Mouse (Mus musculus): ENCODE data around the gene Rps27. TPM values are rescaled to one million over a fixed set of nuclear protein-coding genes. Genes with fewer than 3 reads are reported as not detected.

Gene Rps27
- polyA plus RNA-seq, 1 experiment from 2014 or later = 1,232 TPM

Other genes with a start within 250 kb of the Rps27 start
- 173 and 176 TPM in 2 replicates for gene Hax1, start 214.9 kb downstream of the Rps27 start, polyA plus RNA-seq (2014; fragmentation: Nextera tagmentation; extraction: Ambion mirVana)
- 207 and 227 TPM in 2 replicates for gene 4933434E20Rik, start 162.0 kb downstream of the Rps27 start, polyA plus RNA-seq (2014; fragmentation: Nextera tagmentation; extraction: Ambion mirVana)
- 209 and 218 TPM in 2 replicates for gene Ubap2l, start 161.0 kb downstream of the Rps27 start, polyA plus RNA-seq (2014; fragmentation: Nextera tagmentation; extraction: Ambion mirVana)
- gene Tpm3, start 141.0 kb downstream of the Rps27 start, polyA plus RNA-seq (2014; fragmentation: Nextera tagmentation; extraction: Ambion mirVana) = 499 and 533 TPM in 2 replicates
- 0.57 and 0.60 TPM in 2 replicates for gene Nup210l, start 109.5 kb downstream of the Rps27 start, polyA plus RNA-seq (2014; fragmentation: Nextera tagmentation; extraction: Ambion mirVana)
- 14.4 and 16.4 TPM in 2 replicates for gene Rab13, start within 50 bp of the Rps27 start, polyA plus RNA-seq (2014; fragmentation: Nextera tagmentation; extraction: Ambion mirVana)
- 110 and 112 TPM in 2 replicates for gene Jtb, start 17.9 kb upstream of the Rps27 start, polyA plus RNA-seq (2014; fragmentation: Nextera tagmentation; extraction: Ambion mirVana)
- 3.2 and 4.3 TPM in 2 replicates for gene Creb3l4, start 29.9 kb upstream of the Rps27 start, polyA plus RNA-seq (2014; fragmentation: Nextera tagmentation; extraction: Ambion mirVana)
- gene Slc39a1, start 34.5 kb upstream of the Rps27 start, polyA plus RNA-seq (2014; fragmentation: Nextera tagmentation; extraction: Ambion mirVana) = 58.7 and 59.4 TPM in 2 replicates
- 8.0 and 9.0 TPM in 2 replicates for gene Crtc2, start 40.5 kb upstream of the Rps27 start, polyA plus RNA-seq (2014; fragmentation: Nextera tagmentation; extraction: Ambion mirVana)
- gene Dennd4b, start 51.5 kb upstream of the Rps27 start, polyA plus RNA-seq (2014; fragmentation: Nextera tagmentation; extraction: Ambion mirVana) = 3.8 and 4.0 TPM in 2 replicates
- gene Gatad2b, start 79.5 kb upstream of the Rps27 start, polyA plus RNA-seq (2014; fragmentation: Nextera tagmentation; extraction: Ambion mirVana) = 10.4 TPM in 2 replicates
- 9.3 and 10.0 TPM in 2 replicates for gene Slc27a3, start 176.3 kb upstream of the Rps27 start, polyA plus RNA-seq (2014; fragmentation: Nextera tagmentation; extraction: Ambion mirVana)
- 34.4 and 34.7 TPM in 2 replicates for gene Ints3, start 220.0 kb upstream of the Rps27 start, polyA plus RNA-seq (2014; fragmentation: Nextera tagmentation; extraction: Ambion mirVana)